Mouse (Mus musculus) gastrocnemius, postnatal 25 days (tissue): ENCODE data around the gene Lce6a. TPM values are rescaled to one million over a fixed set of nuclear protein-coding genes. Genes with fewer than 3 reads are reported as not detected.

ENCODE experiments used
- DNase-seq: peaks from one replicate; pipeline ENCODE4 v3.0.0; 2022
- long read RNA-seq, 2 experiments: library from polyadenylated mRNA; stranded (forward); transcript quantifications; one replicate each; pipeline ENCODE4 v2.0.0; 2021
- total RNA-seq, 2 experiments: library from RNA; stranded (reverse); gene quantifications; 1 replicate in 1 of 2; 2 replicates in 1 of 2; pipeline ENCODE4 v1.2.3; 2021

Lce6a gene
- not detected for total RNA-seq
- long read RNA-seq, experiment 1, result 0 reads
- long read RNA-seq, experiment 2, result 0 reads

GRCm38 (mm10) chr3:92621560-92621959, at the start of gene Lce6a:
Lce6a (minus strand) TSS chr3:92621660.
- DNase-seq, result no peak

- DNase-seq, result no peak
Measured at GRCm38 (mm10) chr3:92670215-92670614, 48.8 kb upstream of the Lce6a start, which contains the start of gene Lce1a2. Lce1a2 (minus strand) TSS chr3:92670315.

GRCm38 (mm10) chr3:92656826-92657225, 35.4 kb upstream of the Lce6a start, which contains the start of gene Lce1b:
Lce1b (minus strand) TSS chr3:92656926.
- no peak for DNase-seq

- DNase-seq, result no peak
Measured at GRCm38 (mm10) chr3:92648207-92648606, 26.7 kb upstream of the Lce6a start, which contains the start of gene Lce1a1. Lce1a1 (minus strand) TSS chr3:92648307.

GRCm38 (mm10) chr3:92639854-92640253, 18.4 kb upstream of the Lce6a start:
- DNase-seq, result no peak

- no peak for DNase-seq
Measured at GRCm38 (mm10) chr3:92638653-92638991, 17.2 kb upstream of the Lce6a start.

- no peak for DNase-seq
Measured at GRCm38 (mm10) chr3:92637745-92638652, 16.5 kb upstream of the Lce6a start.

- no peak for DNase-seq
Measured at GRCm38 (mm10) chr3:92609804-92610203, 11.7 kb downstream of the Lce6a start.

GRCm38 (mm10) chr3:92607392-92607791, 14.1 kb downstream of the Lce6a start, which contains the start of gene 2210017I01Rik:
2210017I01Rik (minus strand) TSS chr3:92607492.
- DNase-seq, result no peak

GRCm38 (mm10) chr3:92602169-92602568, 19.3 kb downstream of the Lce6a start:
- DNase-seq, result no peak

- DNase-seq, result no peak
Measured at GRCm38 (mm10) chr3:92600456-92600855, 21.0 kb downstream of the Lce6a start.

GRCm38 (mm10) chr3:92599973-92600372, 21.5 kb downstream of the Lce6a start:
- DNase-seq, result no peak

GRCm38 (mm10) chr3:92598429-92598828, 23.0 kb downstream of the Lce6a start:
- DNase-seq, result no peak

- DNase-seq, result no peak
Measured at GRCm38 (mm10) chr3:92588858-92589257, 32.6 kb downstream of the Lce6a start, which contains the start of gene Smcp. Smcp (minus strand) TSS chr3:92588997.

- no peak for DNase-seq
Measured at GRCm38 (mm10) chr3:92587190-92587589, 34.3 kb downstream of the Lce6a start.

- DNase-seq, result no peak
Measured at GRCm38 (mm10) chr3:92585055-92585454, 36.4 kb downstream of the Lce6a start.

- DNase-seq, result no peak
Measured at GRCm38 (mm10) chr3:92583164-92583826, 38.2 kb downstream of the Lce6a start.

- no peak for DNase-seq
Measured at GRCm38 (mm10) chr3:92579508-92579907, 42.0 kb downstream of the Lce6a start.

- no peak for DNase-seq
Measured at GRCm38 (mm10) chr3:92578652-92579413, 42.6 kb downstream of the Lce6a start.

- no peak for DNase-seq
Measured at GRCm38 (mm10) chr3:92573449-92574041, 47.9 kb downstream of the Lce6a start, which contains the start of gene Ivl. Ivl (minus strand) TSS chr3:92573735.

GRCm38 (mm10) chr3:92572514-92573155, 48.8 kb downstream of the Lce6a start:
- DNase-seq, result no peak
